Mouse (Mus musculus) brown adipose tissue, adult 24 weeks (tissue): ENCODE measurements around the gene Dscaml1. TPM values are rescaled to one million over a fixed set of nuclear protein-coding genes. Genes with fewer than 3 reads are reported as not detected.

Experiments
- H3K27ac ChIP-seq: fragments of 200-500 bp; replicated peaks from 2 replicates; pipeline ENCODE4 v1.5.1; 2012; ENCODE audit warnings: low read depth, mild to moderate bottlenecking, low read length
- H3K4me1 ChIP-seq: fragments of 200-500 bp; 2 replicates; pipeline ENCODE4 v1.6.1; 2012; ENCODE audit warnings: low read length, mixed read lengths; ENCODE audit not compliant: control insufficient read depth, insufficient read depth, insufficient read length
- H3K4me3 ChIP-seq: fragments of 200-500 bp; 2 replicates; pipeline ENCODE4 v1.5.1; 2012; ENCODE audit warnings: low read depth, mild to moderate bottlenecking, low read length, moderate library complexity; ENCODE audit not compliant: insufficient read depth
- polyA plus RNA-seq: library from polyadenylated mRNA; stranded (reverse); fragments of >200 nt; gene quantifications from 2 replicates; pipeline ENCODE4 v1.2.4, GENCODE M21; 2012; ENCODE audit not compliant: missing spikeins, insufficient read depth, insufficient read length

The Dscaml1 gene
- polyA plus RNA-seq, 1 experiment: not detected

- Histone ChIP-seq H3K4me3 (no peak overlapping the region), H3K27ac (no peak overlapping the region), H3K4me1 (no peaks in the 10 kb centered on the region)
These were observed 237.2 kb downstream of the Dscaml1 start for GRCm38 (mm10) chr9:45663386-45664315.

DNA sequence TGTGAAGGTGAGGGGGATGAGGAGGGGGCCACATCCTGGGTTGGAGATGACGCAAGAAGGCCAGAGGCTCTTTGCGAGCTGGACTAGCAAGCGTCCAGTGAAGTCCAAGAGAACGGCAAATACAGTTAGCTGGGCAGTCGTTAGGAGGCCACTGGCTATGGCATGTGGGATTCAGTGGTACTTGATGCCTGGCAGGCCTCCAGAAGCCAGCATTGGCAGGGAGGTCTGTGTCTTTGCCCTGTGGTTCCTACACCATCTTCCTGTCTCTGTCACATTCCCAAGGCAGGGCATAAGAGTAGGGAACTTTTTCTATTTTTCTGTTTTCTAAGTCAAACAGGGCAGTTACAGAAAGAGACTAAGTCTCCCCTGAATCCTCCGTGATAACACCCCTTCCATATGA, 237.9 kb downstream of the Dscaml1 start:
- no peak overlapping the region for H3K27ac ChIP-seq
- H3K4me1 ChIP-seq: no peaks in the 10 kb centered on the region
- H3K4me3 ChIP-seq: no peak overlapping the region

DNA sequence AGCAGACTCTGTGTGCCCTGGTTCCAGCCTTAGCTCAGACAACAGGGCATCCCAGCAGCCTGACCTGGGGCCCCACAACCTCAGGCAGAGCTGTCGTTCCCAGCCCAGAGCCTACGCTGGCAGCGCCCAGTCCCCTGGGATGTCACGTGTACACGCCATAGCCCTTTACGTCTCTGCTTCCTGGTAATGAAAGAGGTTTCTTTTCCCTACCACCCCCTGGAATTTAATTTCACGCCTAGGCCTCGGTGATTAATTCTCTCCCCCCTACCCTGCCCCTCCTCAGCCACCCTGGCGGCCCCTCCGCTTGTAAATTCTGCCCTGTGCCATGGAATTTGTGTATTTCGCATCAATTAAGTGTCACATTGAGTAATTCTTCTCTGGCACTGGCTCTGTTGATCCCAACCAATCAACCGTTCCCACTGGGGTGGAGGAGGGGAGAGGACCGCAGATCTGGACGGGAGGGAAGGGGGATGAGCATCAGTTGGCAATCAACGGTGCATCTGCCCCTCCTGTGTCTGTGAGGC, 238.5 kb downstream of the Dscaml1 start:
- no peak overlapping the region for H3K4me3 ChIP-seq
- no peaks in the 10 kb centered on the region for H3K4me1 ChIP-seq
- no peak overlapping the region for H3K27ac ChIP-seq

DNA sequence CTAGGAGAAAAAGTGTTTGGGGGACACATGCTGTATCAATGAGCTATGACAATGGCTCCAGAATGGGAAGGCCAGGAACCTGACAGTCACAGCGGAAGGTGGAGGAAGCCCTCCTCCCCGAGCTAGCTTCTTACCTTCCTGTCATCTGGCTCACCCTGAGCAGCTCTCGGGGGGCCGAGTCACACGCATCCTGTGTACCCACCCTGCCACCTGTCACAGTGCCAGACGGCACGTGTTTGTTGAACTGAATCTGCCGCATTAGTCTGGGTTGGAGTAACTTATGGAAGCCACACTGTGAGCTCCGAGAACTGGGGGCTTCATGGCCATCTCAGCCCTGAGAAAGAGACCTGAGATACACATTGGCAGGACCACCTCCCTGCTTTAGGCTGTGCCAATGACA, 249.5 kb downstream of the Dscaml1 start:
- H3K4me1 ChIP-seq: no peaks in the 10 kb centered on the region
- H3K27ac ChIP-seq: no peak overlapping the region
- H3K4me3 ChIP-seq: no peak overlapping the region

- no peak overlapping the region for H3K27ac ChIP-seq
- H3K4me1 ChIP-seq: no peaks in the 10 kb centered on the region
- no peak overlapping the region for H3K4me3 ChIP-seq
These were observed 250.2 kb downstream of the Dscaml1 start for GRCm38 (mm10) chr9:45676578-45676977.

DNA sequence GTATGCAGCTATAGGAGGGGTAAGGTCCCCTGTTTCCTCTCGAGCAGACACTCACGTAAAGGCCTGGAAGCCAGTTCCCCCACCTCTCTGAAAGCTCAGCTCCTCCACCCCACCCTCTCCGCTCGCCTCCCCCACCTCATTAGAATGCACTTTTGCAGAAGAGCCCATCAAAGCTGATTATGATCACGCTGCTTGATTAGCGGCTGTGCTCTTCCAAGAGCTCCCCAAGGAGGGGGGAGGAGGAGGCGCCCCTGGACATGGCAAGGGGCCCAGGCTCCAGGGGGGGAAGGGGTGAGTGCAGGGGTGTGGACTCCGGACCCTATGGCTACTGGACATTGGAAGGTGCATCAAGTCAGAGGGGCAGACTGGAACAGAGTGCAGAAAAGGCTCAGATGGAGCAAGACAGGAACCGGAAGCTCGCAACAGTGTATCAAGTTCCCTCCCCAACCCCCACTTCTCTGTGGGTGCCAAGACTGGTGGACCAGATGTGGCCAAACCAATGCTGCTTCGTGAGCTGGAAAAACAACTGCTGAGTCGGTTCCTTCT, 250.9 kb downstream of the Dscaml1 start:
- no peak overlapping the region for H3K4me3 ChIP-seq
- H3K4me1 ChIP-seq: no peaks in the 10 kb centered on the region
- no peak overlapping the region for H3K27ac ChIP-seq

DNA sequence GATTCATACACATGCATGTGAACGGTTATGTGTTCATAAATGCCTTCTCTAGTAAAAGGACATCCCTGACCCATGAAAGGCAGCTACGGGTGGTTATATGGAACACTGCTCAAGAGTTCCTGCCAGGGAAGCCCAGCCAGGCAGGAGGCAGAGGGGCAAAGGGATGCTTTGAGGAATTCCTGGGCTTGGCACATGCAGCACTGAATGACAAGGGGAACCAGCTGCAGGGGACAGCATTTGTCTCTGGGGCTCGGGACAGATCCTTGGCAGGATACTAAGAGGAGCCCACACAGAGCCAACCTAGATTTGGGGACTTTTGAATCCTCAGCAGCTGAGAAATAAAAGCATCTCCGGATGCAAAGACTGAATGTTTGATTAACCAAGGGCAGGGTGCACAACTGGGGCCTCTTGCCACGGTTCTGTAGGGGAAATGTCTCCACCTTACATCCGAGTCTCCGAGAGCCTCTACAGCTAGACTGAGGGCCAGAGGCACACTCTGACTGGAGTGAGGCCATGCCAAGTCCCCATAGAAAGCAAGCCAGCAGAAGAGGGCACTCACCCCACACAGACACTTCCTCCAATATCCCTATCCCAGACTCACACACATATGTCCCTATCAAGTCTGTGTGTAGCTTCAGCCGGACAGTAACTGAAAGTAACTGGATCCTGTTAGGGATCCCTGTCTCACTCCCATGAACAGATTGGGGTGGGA, 251.7 kb downstream of the Dscaml1 start:
- Histone ChIP-seq H3K4me3 (no peak overlapping the region), H3K4me1 (no peaks in the 10 kb centered on the region), H3K27ac (no peak overlapping the region)

GRCm38 (mm10) chr9:45678664-45679026, 252.2 kb downstream of the Dscaml1 start:
- H3K4me1 ChIP-seq: no peaks in the 10 kb centered on the region
- H3K27ac ChIP-seq: no peak overlapping the region
- no peak overlapping the region for H3K4me3 ChIP-seq

DNA sequence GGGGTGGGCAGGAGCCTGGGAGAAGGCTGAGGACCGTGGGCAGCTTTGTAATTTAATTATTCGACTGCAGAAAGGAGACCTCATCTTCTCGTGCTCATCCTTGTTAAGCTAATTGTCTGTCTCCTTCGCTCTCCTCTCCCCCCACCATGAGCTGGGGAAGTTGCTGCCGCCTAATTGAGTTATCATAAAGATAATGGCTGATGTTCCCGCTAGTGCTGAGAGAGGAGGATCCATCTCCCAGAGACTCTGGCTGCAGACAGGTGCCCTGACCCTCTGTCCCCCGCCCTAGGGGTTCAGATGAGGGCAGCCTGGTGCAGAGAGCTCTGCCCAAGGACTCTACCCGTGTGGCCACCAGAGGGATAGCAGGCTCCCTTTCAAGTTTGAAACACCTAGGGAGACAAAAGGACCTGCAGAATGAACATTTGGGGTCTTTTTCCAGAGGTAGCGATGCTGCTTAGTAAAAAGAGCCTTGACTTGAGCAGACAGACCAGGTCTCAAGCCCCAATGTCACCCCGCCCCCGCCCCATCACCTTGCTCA, 256.1 kb downstream of the Dscaml1 start:
- Histone ChIP-seq H3K4me1 (no peaks in the 10 kb centered on the region), H3K4me3 (no peak overlapping the region), H3K27ac (no peak overlapping the region)

DNA sequence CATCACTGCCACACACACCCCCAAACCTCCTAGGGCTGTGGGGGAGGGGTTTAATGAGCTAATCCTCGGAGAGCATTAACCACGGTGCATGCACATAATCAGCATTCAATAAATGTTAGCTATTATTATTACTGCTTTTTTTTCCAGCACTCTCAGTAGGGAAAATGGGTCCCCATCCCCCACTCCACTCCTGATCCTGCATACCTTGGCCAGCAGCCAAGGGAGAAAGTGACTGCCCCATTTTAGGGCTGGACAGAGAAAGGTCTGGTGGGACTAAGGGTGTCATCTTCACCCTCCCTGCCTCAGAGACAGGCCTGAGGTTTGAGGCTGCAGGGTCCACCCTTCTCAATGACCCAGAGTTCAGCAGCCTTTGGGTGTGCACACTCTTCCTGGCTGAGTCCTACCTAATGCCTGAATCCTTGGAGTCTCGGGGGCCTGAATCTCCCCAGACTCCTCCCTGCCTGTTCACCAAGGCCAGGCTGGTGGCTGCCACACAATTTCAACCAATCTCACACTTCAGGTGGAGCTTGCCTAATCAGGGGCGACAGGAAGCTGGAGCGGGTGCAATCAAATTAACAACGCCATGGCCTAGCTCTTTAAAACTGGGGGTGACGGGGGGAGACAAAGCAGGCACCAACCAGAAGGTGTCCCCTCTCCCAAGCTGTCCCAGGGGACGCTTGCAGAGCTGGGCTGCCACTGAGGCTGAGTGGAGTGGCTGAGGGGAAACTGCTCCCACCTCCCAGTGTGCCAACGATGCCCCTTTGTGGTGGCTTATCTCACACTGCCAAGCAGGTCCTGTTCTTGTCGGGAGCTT, 267.2 kb downstream of the Dscaml1 start:
- Histone ChIP-seq H3K27ac (no peak overlapping the region), H3K4me1 (no peaks in the 10 kb centered on the region; the same call in 1 of the 2 replicates), H3K4me3 (no peak overlapping the region)

- Histone ChIP-seq H3K27ac (no peak overlapping the region), H3K4me1 (no peaks in the 10 kb centered on the region; the same call in 1 of the 2 replicates)
These were observed 267.8 kb downstream of the Dscaml1 start for GRCm38 (mm10) chr9:45694256-45694655.

DNA sequence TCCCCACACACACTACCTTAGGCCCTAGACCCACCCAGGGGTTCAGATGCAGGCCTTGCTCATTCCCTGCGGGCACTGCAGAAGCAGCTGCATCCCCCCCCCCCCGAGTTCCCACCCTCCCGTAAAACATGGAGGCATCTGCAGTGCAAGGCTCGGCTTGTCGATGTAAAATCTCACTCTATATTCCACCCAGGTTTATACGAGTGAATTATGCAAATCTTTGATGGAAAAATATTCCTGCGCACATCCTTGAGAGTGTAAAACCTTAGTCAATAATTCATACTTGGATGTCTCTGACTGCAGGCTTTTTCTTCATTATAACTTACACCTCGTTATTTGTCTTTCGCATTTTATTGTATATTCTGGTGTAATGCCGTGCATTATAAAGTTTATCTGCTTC, 272.7 kb downstream of the Dscaml1 start:
- Histone ChIP-seq H3K27ac (no peak overlapping the region), H3K4me1 (no peaks in the 10 kb centered on the region), H3K4me3 (no peak overlapping the region)

More at GRCm38 (mm10) chr9:45694256-45694655, 267.8 kb downstream of the Dscaml1 start:
- H3K4me3 ChIP-seq: no peak overlapping the region

DNA sequence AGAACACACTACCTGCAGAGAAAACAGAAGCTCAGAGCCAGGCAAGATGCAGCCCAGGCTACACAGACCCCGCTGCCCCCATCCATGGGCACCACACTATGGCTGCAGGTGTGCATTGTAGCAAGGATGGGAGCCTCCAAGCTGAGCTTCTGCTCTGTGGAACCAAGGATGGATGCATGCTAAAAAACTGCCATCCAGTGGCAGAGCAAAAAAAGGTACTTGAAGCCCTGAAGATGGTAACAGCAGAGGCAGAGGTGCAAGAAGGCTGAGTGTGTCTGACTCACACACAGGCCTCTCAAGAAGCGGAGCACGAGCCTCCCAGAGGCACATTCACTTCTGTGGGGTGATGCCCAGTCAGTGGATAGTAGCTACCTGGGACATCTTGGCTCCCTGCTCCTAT, 276.8 kb downstream of the Dscaml1 start:
- Histone ChIP-seq H3K4me3 (no peak overlapping the region), H3K4me1 (no peaks in the 10 kb centered on the region), H3K27ac (no peak overlapping the region)

- H3K27ac ChIP-seq: no peak overlapping the region
- H3K4me1 ChIP-seq: no peaks in the 10 kb centered on the region
These were observed 278.0 kb downstream of the Dscaml1 start for GRCm38 (mm10) chr9:45704441-45704840.

More at GRCm38 (mm10) chr9:45704441-45704840, 278.0 kb downstream of the Dscaml1 start:
- no peak overlapping the region for H3K4me3 ChIP-seq
